Mouse (Mus musculus) midbrain, postnatal 0 days (tissue): ENCODE results near the gene Elovl3. TPM values are rescaled to one million over a fixed set of nuclear protein-coding genes. Genes with fewer than 3 reads are reported as not detected.

Source experiments
- ATAC-seq: fragments of 200-750 bp; cut with Nextera tagmentation; 2 replicates; pipeline ENCODE4 v1.8.0; 2017; ENCODE audit warnings: moderate number of reproducible peaks, mild to moderate bottlenecking, moderate TSS enrichment, moderate library complexity; ENCODE audit not compliant: low FRiP score
- DNase-seq: peaks from one replicate; pipeline ENCODE4 v3.0.0-alpha.2; 2015; ENCODE audit warnings: low spot score
- H3K27ac ChIP-seq: fragments of 300-500 bp; sonication (generic); 2 replicates; pipeline ENCODE4 v1.5.1; 2014; ENCODE audit warnings: low read depth, mild to moderate bottlenecking, low read length, mixed read lengths
- H3K27me3 ChIP-seq: fragments of 300-500 bp; sonication (generic); 2 replicates; pipeline ENCODE4 v1.6.1; 2014; ENCODE audit warnings: low read length, control low read depth, mixed read lengths; ENCODE audit not compliant: insufficient read depth
- H3K36me3 ChIP-seq: fragments of 300-500 bp; sonication (generic); 2 replicates; pipeline ENCODE4 v1.6.1; 2014; ENCODE audit warnings: low read length, control low read depth, mixed read lengths; ENCODE audit not compliant: insufficient read depth
- H3K4me1 ChIP-seq: fragments of 300-500 bp; sonication (generic); 2 replicates; pipeline ENCODE4 v1.6.1; 2014; ENCODE audit warnings: mild to moderate bottlenecking, control low read depth, antibody characterized with exemption, low read length, mixed read lengths; ENCODE audit not compliant: insufficient read depth
- H3K4me2 ChIP-seq: fragments of 300-500 bp; sonication (generic); 2 replicates; pipeline ENCODE4 v1.6.1; 2014; ENCODE audit warnings: low read depth, mild to moderate bottlenecking, low read length, mixed read lengths; ENCODE audit not compliant: poor library complexity, severe bottlenecking
- H3K4me3 ChIP-seq: fragments of 300-500 bp; sonication (generic); 2 replicates; pipeline ENCODE4 v1.5.1; 2014; ENCODE audit warnings: low read depth, mild to moderate bottlenecking, low read length, moderate library complexity
- H3K9ac ChIP-seq: fragments of 300-500 bp; sonication (generic); replicated peaks from 2 replicates; pipeline ENCODE4 v1.6.1; 2014; ENCODE audit warnings: mild to moderate bottlenecking, low read length, moderate library complexity, mixed read lengths; ENCODE audit not compliant: poor library complexity, severe bottlenecking
- H3K9me3 ChIP-seq: fragments of 300-500 bp; sonication (generic); 2 replicates; pipeline ENCODE4 v1.6.1; 2016; ENCODE audit warnings: low read length, control low read depth
- CTCF ChIP-seq: IDR thresholded peaks from 2 replicates; pipeline ENCODE4 v1.5.1; 2016; ENCODE audit warnings: antibody characterized with exemption, mild to moderate bottlenecking
- WGBS: fragments of 180-500 bp; shearing (Covaris S2); extraction: QIAGEN DNeasy Blood & Tissue Kit; methylation state at CpG from one replicate; pipeline ENCODE4 v1.1.7; 2014; 5-methylcytosine and 5-hydroxymethylcytosine counted together
- polyA plus RNA-seq: library from polyadenylated mRNA; unstranded; fragments of >200 nt; fragmentation: Nextera tagmentation; extraction: Ambion mirVana; gene quantifications from 2 replicates; pipeline ENCODE4 v1.2.1, GENCODE M21; 2015
- total RNA-seq: library from RNA; depleted of rRNA; stranded (reverse); fragments of >200 nt; gene quantifications from 2 replicates; pipeline ENCODE4 v1.2.3, GENCODE M21; 2014; rRNA removed

Elovl3 gene
- total RNA-seq (0.05 TPM in 1 of 2 replicates, not detected in the other), polyA plus RNA-seq (0.21 and 0.32 TPM in 2 replicates)

DNA sequence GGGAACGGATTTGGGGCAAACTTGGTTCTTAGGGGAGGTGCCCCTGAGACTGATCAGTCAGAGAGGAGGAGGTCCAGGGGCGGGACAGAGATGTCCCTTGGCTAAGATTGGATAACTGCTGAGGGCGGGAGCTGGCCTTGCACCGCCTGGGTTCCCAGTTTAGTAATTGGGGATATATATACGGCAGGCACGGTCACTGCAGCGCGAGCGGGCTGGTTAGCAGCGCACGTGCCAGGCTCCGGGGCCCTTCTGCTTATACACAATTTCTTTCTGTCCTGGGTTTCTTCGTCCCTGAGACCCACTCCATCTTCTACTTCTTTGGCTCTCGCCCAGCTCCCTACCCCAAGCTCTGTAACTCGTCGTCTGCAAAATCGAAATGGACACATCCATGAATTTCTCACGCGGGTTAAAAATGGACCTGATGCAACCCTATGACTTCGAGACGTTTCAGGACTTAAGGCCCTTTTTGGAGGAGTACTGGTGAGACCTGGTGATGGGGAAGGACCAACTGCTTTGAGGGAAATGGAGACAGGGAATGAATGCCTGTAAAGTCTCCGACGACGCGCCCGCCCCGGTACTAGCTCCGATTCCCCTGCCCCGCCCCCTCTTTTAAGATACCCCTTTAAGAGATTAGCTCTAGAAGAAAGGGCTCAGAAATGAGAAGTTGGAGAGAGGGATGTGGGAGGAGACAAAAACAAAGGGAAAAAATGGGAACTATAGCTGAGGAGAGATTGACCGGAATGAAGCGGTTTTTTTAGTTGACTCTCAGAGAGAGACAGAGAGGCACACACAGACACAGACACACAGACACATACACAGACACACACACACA, at the start of gene Elovl3:
Gene Elovl3, plus strand, starts transcription at position 204 of the 832 bp plus-strand sequence.
- Histone ChIP-seq H3K4me2 (peak within 1 kb of the TSS; percentile 40), H3K27ac (no peak within 1 kb of the TSS), H3K4me1 (0 out of 2 replicates have a peak, but pooled peaks cover 2% of the 10 kb centered on the region), H3K9ac (0 out of 2 replicates have a peak within 1 kb of the TSS, but pooled peaks have one; percentile 24), H3K27me3 (peaks cover 38% of the 10 kb centered on the region), H3K36me3 (no peaks in the 10 kb centered on the region), H3K4me3 (peak within 1 kb of the TSS; percentile 15; the same call in 1 of the 2 replicates), H3K9me3 (no peaks in the 10 kb centered on the region)
- ATAC-seq: no peak
- WGBS: 2% methylated on average over 31 of the region's 31 CpGs
- no peak for TF ChIP-seq CTCF
- peak; percentile 20 for DNase-seq

GRCm38 (mm10) chr19:46085185-46085584, 46.5 kb upstream of the Elovl3 start:
- H3K36me3 ChIP-seq: peaks cover 52% of the 10 kb centered on the region
- ATAC-seq (no peak), DNase-seq (no peak)
- H3K4me2 ChIP-seq: no peak overlapping the region
- H3K27ac ChIP-seq: no peak overlapping the region
- no peaks in the 10 kb centered on the region for H3K27me3 ChIP-seq
- no peak overlapping the region for H3K4me3 ChIP-seq
- no peak for TF ChIP-seq CTCF
- H3K4me1 ChIP-seq: no peaks in the 10 kb centered on the region
- H3K9ac ChIP-seq: no peak overlapping the region
- H3K9me3 ChIP-seq: no peaks in the 10 kb centered on the region
- 97% methylated on average over 8 of the region's 8 CpGs for WGBS

GRCm38 (mm10) chr19:46086337-46086736, 45.4 kb upstream of the Elovl3 start:
- peaks cover 40% of the 10 kb centered on the region for H3K36me3 ChIP-seq
- no peak overlapping the region for H3K27ac ChIP-seq
- H3K4me3 ChIP-seq: no peak overlapping the region
- no peak overlapping the region for H3K4me2 ChIP-seq
- no peaks in the 10 kb centered on the region for H3K4me1 ChIP-seq
- ATAC-seq (no peak), DNase-seq (peak; percentile 83)
- no peak overlapping the region for H3K9ac ChIP-seq
- 59% methylated on average over 3 of the region's 3 CpGs for WGBS
- H3K9me3 ChIP-seq: no peaks in the 10 kb centered on the region
- peak; percentile 85 for TF ChIP-seq CTCF
- H3K27me3 ChIP-seq: no peaks in the 10 kb centered on the region

GRCm38 (mm10) chr19:46087871-46088270, 43.8 kb upstream of the Elovl3 start:
- Histone ChIP-seq H3K9me3 (no peaks in the 10 kb centered on the region), H3K4me2 (no peak overlapping the region), H3K4me3 (no peak overlapping the region), H3K4me1 (no peaks in the 10 kb centered on the region), H3K27ac (no peak overlapping the region), H3K27me3 (no peaks in the 10 kb centered on the region), H3K9ac (no peak overlapping the region), H3K36me3 (peaks cover 26% of the 10 kb centered on the region)
- DNase-seq (no peak), ATAC-seq (no peak)
- WGBS: 82% methylated on average over 7 of the region's 7 CpGs
- TF ChIP-seq CTCF: no peak

- ATAC-seq: no peak
- WGBS: 90% methylated on average over 4 of the region's 4 CpGs
- Histone ChIP-seq H3K27me3 (no peaks in the 10 kb centered on the region), H3K4me3 (no peak overlapping the region), H3K9ac (no peak overlapping the region), H3K9me3 (no peaks in the 10 kb centered on the region), H3K36me3 (no peaks in the 10 kb centered on the region), H3K27ac (no peak overlapping the region), H3K4me1 (no peaks in the 10 kb centered on the region), H3K4me2 (no peak overlapping the region)
- TF ChIP-seq CTCF: no peak
- no peak for DNase-seq
These were observed 40.1 kb upstream of the Elovl3 start for GRCm38 (mm10) chr19:46091641-46092040.

DNA sequence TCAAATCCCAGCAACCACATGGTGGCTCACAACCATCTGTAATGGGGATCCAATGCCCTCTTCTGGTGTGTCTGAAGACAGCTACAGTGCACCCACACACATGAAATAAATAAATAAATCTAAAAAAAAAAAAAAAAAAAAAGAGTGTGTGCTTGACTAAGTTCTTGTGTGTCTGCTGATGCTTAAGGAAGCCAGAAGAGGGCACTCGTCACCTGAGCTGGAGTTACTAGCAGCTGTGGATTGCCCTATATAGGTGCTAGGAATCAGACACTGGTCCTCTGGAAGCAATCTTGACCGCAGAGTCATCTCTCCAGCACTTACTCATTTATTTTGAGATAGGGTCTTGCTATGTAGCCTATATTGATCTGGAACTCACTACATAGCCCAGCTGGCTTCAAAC, 37.6 kb upstream of the Elovl3 start:
- no peak for DNase-seq
- Histone ChIP-seq H3K9me3 (no peaks in the 10 kb centered on the region), H3K4me2 (no peak overlapping the region), H3K27me3 (no peaks in the 10 kb centered on the region), H3K4me1 (no peaks in the 10 kb centered on the region), H3K27ac (no peak overlapping the region), H3K4me3 (no peak overlapping the region), H3K36me3 (no peaks in the 10 kb centered on the region), H3K9ac (no peak overlapping the region)
- TF ChIP-seq CTCF: no peak
- no peak for ATAC-seq
- 93% methylated on average over 2 of the region's 2 CpGs for whole genome bisulfite sequencing
